Mouse (Mus musculus) lung, postnatal 0 days (tissue): ENCODE data around the gene B4galt7.

Experiments used
- CTCF ChIP-seq: IDR thresholded peaks from 2 replicates; pipeline ENCODE4 v1.5.1; 2016; ENCODE audit warnings: antibody characterized with exemption, mild to moderate bottlenecking
- EP300 ChIP-seq: IDR thresholded peaks from 2 replicates; pipeline ENCODE4 v1.6.1; 2016; ENCODE audit warnings: antibody characterized with exemption, mild to moderate bottlenecking, control low read depth

DNA sequence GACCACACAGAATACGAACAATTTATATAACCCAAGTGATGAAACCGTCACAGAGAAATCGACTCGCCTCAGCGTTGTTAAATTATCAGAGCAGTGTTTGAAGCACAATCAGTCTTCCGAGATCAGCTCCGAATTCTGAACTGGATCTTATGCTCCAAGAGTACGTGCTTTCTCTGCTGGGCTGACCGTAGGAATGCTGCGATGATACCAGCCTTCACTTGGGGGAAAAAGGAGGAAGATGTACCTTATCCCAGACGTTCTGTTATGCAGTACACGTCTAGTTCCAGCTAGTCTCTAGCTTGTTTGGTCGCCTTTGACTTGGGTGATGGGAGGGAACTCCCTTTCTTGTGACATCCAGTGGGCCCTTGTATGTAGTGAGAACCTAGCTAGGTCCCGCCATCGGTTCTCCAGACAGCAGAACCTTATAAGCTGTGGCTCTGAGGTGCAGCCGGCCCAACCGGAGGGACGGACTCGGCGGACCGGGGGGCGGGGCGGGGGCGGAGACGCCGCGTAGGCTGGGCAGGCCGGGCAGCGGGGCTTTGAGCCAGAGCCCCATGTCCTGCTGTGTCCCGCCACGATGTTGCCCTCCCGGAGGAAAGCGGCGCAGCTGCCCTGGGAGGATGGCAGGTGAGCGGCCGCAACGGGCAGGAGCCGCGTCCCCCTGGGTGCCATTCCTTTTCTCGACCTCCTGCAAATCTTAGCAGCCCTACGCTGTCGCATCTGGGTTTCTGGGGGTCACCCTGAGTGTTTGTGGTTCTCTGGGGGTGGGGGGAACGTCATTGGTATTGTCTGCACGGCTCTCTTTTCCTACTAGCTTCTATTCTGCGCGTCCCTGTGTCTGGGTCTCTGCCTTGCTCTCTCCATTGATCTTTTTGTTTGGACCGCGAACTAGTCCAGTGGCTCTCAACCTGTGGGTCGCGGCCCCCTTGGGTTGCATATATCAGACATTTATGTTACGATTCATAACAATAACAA, at the start of gene B4galt7:
- no peak for TF ChIP-seq CTCF
- TF ChIP-seq EP300, result no peak
